Mouse (Mus musculus) CD4-positive, CD25-positive, alpha-beta regulatory T cell, adult 9 weeks (primary cell): Measurements from ENCODE around the gene Olfr639. TPM values are rescaled to one million over a fixed set of nuclear protein-coding genes. Genes with fewer than 3 reads are reported as not detected.

Source experiments
- polyA plus RNA-seq: library from polyadenylated mRNA; unstranded; fragments of 100-300 nt; shearing (Covaris generic); gene quantifications from one replicate; pipeline ENCODE4 v1.2.1, GENCODE M21; 2017

The Olfr639 gene
- polyA plus RNA-seq = not detected

GRCm38 (mm10) chr7:104017203-104017602, at the start of gene Olfr639:
Gene Olfr639, minus strand, starts transcription at chr7:104017303.

DNA sequence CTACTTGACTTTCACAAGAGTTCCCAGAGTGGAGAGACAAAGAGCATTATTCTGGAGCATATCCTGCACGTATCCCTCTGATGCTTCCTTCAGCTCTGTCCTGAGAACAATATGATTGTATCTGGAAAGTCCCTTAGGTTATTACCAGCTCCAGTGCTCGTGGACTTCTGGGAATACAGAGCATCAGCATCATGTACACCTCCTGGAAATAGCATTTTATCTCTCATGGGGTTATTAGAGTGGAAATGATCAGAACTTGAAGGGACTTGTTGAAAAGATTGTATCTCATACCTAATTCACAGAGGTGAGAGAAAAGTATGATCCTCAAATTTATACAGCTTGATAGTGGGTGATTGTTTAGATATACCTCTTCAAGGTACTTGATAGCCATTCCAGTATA, 44.2 kb upstream of the Olfr639 start, which contains the start of gene 4930516K23Rik:
4930516K23Rik (minus strand) TSS at position 101 of the 400 bp plus-strand sequence.

GRCm38 (mm10) chr7:104052566-104052965, 35.5 kb upstream of the Olfr639 start, which contains the start of gene Olfr642:
Gene Olfr642, minus strand, starts transcription at chr7:104052666.

DNA sequence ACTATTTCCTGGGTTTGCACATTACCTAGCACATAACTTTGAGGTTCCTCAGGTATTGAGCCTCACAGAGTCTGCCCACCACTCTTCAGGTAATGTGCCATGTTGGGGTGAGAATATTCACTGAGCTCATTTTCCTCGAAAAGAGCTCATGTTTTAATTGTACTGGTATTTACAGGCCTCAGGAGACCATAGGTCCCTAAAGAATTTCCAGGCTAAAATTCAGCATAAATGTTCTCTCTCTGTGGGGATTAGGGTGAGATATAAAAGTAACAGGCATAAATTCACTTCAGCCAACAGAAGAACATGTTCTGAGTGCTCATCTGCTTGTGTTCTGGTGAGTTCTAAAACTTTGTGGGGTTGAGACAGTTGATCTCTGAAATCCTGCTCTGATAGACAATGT, 18.0 kb upstream of the Olfr639 start, which contains the start of gene Olfr641:
Olfr641 (plus strand) TSS at position 301 of the 400 bp plus-strand sequence.

DNA sequence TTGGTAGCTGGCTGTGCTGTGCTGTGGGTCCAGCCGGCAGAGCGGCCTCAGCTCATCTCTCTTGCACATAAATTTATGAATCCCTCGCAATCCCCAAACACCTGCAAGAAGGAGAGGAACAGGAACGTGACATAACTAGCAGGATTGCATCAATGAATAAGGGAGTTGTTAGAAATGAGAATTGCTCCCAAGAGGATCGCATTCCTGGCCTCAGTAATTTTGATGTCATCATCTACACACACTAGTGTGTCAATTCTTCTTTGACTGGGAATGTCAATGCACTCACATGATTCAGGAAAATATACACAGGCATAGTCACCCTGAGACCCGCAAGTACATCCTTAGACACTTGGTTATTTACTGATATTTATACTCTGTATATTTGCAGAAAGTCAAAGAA, 8.4 kb upstream of the Olfr639 start, which contains the start of gene Olfr640:
Olfr640 (minus strand) TSS at position 101 of the 400 bp plus-strand sequence.

DNA sequence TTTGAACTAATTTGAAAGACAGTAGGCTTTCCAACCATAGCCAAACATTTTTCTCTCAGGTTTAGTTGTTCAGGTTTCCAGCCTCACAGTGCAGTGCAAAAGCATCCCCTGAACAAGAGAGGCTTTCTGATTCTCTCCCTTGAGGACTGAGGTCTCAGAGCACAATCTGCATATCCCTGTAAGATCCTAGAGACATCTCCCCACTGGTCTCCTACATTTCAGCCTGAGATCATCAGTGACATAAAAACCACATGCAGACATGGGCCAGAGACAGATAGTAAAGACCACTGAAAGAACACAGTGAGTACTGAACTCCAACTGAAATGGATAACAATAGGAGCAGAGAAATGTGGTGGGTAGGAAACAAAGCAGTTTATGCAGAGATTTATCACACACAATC, 18.7 kb downstream of the Olfr639 start, which contains the start of gene Olfr638:
Olfr638 (plus strand) TSS at position 301 of the 400 bp plus-strand sequence.

DNA sequence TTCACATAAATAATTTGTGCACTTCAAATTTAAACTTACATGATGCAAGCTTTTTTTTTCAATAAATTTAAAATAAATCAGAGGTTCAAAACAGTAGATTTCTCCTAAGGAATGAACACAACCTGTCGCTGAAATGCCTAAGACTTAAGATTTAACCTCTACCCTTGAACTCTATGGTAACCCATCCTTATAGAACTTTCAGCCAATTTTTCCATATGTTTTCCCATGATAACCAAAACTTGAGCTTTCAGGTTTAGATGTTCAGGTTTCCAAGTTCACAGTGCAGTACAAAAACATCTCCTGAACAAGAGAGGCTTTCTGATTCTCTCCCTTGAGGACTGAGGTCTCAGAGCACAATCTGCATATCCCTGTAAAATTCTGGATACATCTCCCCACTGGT, 46.3 kb downstream of the Olfr639 start, which contains the start of gene Olfr635:
Olfr635 (plus strand) TSS at position 301 of the 400 bp plus-strand sequence.

Other genes starting within 250 kb of the Olfr639 start
- not detected for gene Olfr69, start 245.7 kb downstream of the Olfr639 start, polyA plus RNA-seq
- gene Olfr68, start 237.6 kb downstream of the Olfr639 start, polyA plus RNA-seq = 0.09 TPM
- gene Olfr67, start 225.5 kb downstream of the Olfr639 start, polyA plus RNA-seq = not detected
- gene Hbb-bt, start 203.3 kb downstream of the Olfr639 start, polyA plus RNA-seq = 19.9 TPM
- 82.8 TPM for gene Hbb-bs, start 189.2 kb downstream of the Olfr639 start, polyA plus RNA-seq
- not detected for gene Hbb-bh2, start 176.8 kb downstream of the Olfr639 start, polyA plus RNA-seq
- gene Hbb-bh1, start 174.1 kb downstream of the Olfr639 start, polyA plus RNA-seq = not detected
- not detected for gene Hbb-y, start 164.1 kb downstream of the Olfr639 start, polyA plus RNA-seq
- not detected for gene Olfr66, start 131.1 kb downstream of the Olfr639 start, polyA plus RNA-seq
- gene Olfr64, start 122.8 kb downstream of the Olfr639 start, polyA plus RNA-seq = not detected
- not detected for gene Olfr65, start 113.8 kb downstream of the Olfr639 start, polyA plus RNA-seq
- not detected for gene Olfr631, start 88.5 kb downstream of the Olfr639 start, polyA plus RNA-seq
- not detected for gene Olfr632, start 83.0 kb downstream of the Olfr639 start, polyA plus RNA-seq
- gene Olfr633, start 72.9 kb downstream of the Olfr639 start, polyA plus RNA-seq = not detected
- gene Olfr635, start 46.2 kb downstream of the Olfr639 start, polyA plus RNA-seq = 0.04 TPM
- not detected for gene Olfr638, start 18.6 kb downstream of the Olfr639 start, polyA plus RNA-seq
- gene Olfr640, start 8.3 kb upstream of the Olfr639 start, polyA plus RNA-seq = not detected
- gene Olfr641, start 18.1 kb upstream of the Olfr639 start, polyA plus RNA-seq = not detected
- 0.06 TPM for gene Olfr642, start 35.4 kb upstream of the Olfr639 start, polyA plus RNA-seq
- not detected for gene 4930516K23Rik, start 44.1 kb upstream of the Olfr639 start, polyA plus RNA-seq
- gene Olfr644, start 54.6 kb upstream of the Olfr639 start, polyA plus RNA-seq = not detected
- not detected for gene Olfr645, start 68.2 kb upstream of the Olfr639 start, polyA plus RNA-seq
- not detected for gene Olfr646, start 87.6 kb upstream of the Olfr639 start, polyA plus RNA-seq
- gene Ubqln5, start 112.5 kb upstream of the Olfr639 start, polyA plus RNA-seq = not detected
- gene Olfr643, start 120.1 kb upstream of the Olfr639 start, polyA plus RNA-seq = not detected
- gene Ubqln3, start 126.0 kb upstream of the Olfr639 start, polyA plus RNA-seq = not detected
- not detected for gene Ubqlnl, start 133.3 kb upstream of the Olfr639 start, polyA plus RNA-seq
- not detected for gene Olfm5, start 147.5 kb upstream of the Olfr639 start, polyA plus RNA-seq
- 0.26 TPM for gene Olfr648, start 166.1 kb upstream of the Olfr639 start, polyA plus RNA-seq
- not detected for gene Olfr649, start 178.7 kb upstream of the Olfr639 start, polyA plus RNA-seq
- 1.7 TPM for gene Trim6, start 201.5 kb upstream of the Olfr639 start, polyA plus RNA-seq
- gene Trim34a, start 227.2 kb upstream of the Olfr639 start, polyA plus RNA-seq = 63.8 TPM